Mouse (Mus musculus) heart, embryonic 13.5 days (tissue): ENCODE measurements around the gene Spz1. TPM values are rescaled to one million over a fixed set of nuclear protein-coding genes. Genes with fewer than 3 reads are reported as not detected.

Experiments used
- ATAC-seq: fragments of 200-750 bp; cut with Nextera tagmentation; 2 replicates; pipeline ENCODE4 v1.8.0; 2017; ENCODE audit warnings: moderate TSS enrichment; ENCODE audit not compliant: insufficient number of reproducible peaks, low FRiP score, low TSS enrichment; ENCODE audit errors: extremely low read depth
- H3K27ac ChIP-seq: fragments of 300-500 bp; sonication (generic); replicated peaks from 2 replicates; pipeline ENCODE4 v1.5.1; 2015; ENCODE audit warnings: moderate library complexity, mild to moderate bottlenecking, inconsistent platforms
- H3K27me3 ChIP-seq: fragments of 300-500 bp; sonication (generic); replicated peaks from 2 replicates; pipeline ENCODE4 v1.6.1; 2015; ENCODE audit warnings: mild to moderate bottlenecking, inconsistent platforms
- H3K36me3 ChIP-seq: fragments of 300-500 bp; sonication (generic); 2 replicates; pipeline ENCODE4 v1.6.1; 2015; ENCODE audit warnings: mild to moderate bottlenecking, inconsistent platforms
- H3K4me1 ChIP-seq: fragments of 300-500 bp; sonication (generic); 2 replicates; pipeline ENCODE4 v1.6.1; 2015; ENCODE audit warnings: inconsistent platforms
- H3K4me2 ChIP-seq: fragments of 300-500 bp; sonication (generic); 2 replicates; pipeline ENCODE4 v1.6.1; 2015; ENCODE audit warnings: inconsistent platforms, mild to moderate bottlenecking, moderate library complexity
- H3K4me3 ChIP-seq: fragments of 300-500 bp; sonication (generic); 2 replicates; pipeline ENCODE4 v1.5.1; 2015; ENCODE audit warnings: moderate library complexity, mild to moderate bottlenecking, inconsistent platforms
- H3K9ac ChIP-seq: fragments of 300-500 bp; sonication (generic); 2 replicates; pipeline ENCODE4 v1.6.1; 2015; ENCODE audit warnings: inconsistent platforms, mild to moderate bottlenecking, moderate library complexity
- H3K9me3 ChIP-seq: fragments of 300-500 bp; sonication (generic); 2 replicates; pipeline ENCODE4 v1.6.1; 2016; ENCODE audit warnings: inconsistent platforms
- WGBS: fragments of 180-500 bp; shearing (Covaris S2); methylation state at CpG from one replicate; pipeline ENCODE4 v1.1.7; 2015; ENCODE audit warnings: mixed read lengths; 5-methylcytosine and 5-hydroxymethylcytosine counted together
- polyA plus RNA-seq: library from polyadenylated mRNA; unstranded; fragments of >200 nt; fragmentation: Nextera tagmentation; extraction: Ambion mirVana; gene quantifications from 2 replicates; pipeline ENCODE4 v1.2.1, GENCODE M21; 2015

Gene Spz1
- polyA plus RNA-seq, 1 experiment from 2014 or later = not detected

GRCm38 (mm10) chr13:92529828-92530720, 45.9 kb downstream of the Spz1 start:
- Histone ChIP-seq H3K9me3 (no peaks in the 10 kb centered on the region), H3K4me1 (peaks cover 13% of the 10 kb centered on the region), H3K4me3 (peak overlapping the region; percentile 83), H3K27me3 (no peaks in the 10 kb centered on the region), H3K9ac (peak overlapping the region; percentile 93), H3K27ac (peak overlapping the region; percentile 99), H3K4me2 (peak overlapping the region; percentile 83), H3K36me3 (0 out of 2 replicates have a peak, but pooled peaks cover 3% of the 10 kb centered on the region)
- ATAC-seq = no peak
- WGBS = 4% methylated on average over 39 of the region's 47 CpGs

Other genes starting within 250 kb of the Spz1 start
- gene Dhfr, start 221.4 kb downstream of the Spz1 start, polyA plus RNA-seq = 11.9 and 13.4 TPM in 2 replicates
- gene Msh3, start 221.2 kb downstream of the Spz1 start, polyA plus RNA-seq = 12.6 and 14.6 TPM in 2 replicates
- 0.18 and 0.23 TPM in 2 replicates for gene Ankrd34b, start 150.3 kb downstream of the Spz1 start, polyA plus RNA-seq
- gene Fam151b, start 92.2 kb downstream of the Spz1 start, polyA plus RNA-seq = 0.12 TPM in 1 of 2 replicates, not detected in the other
- gene Zfyve16, start 45.3 kb downstream of the Spz1 start, polyA plus RNA-seq = 6.5 and 7.1 TPM in 2 replicates
- gene Serinc5, start 34.9 kb upstream of the Spz1 start, polyA plus RNA-seq = 9.4 and 10.4 TPM in 2 replicates
- gene Thbs4, start 218.6 kb upstream of the Spz1 start, polyA plus RNA-seq = 31.0 and 36.8 TPM in 2 replicates